Mouse (Mus musculus): ENCODE measurements around the gene Selenok.
A peak's percentile ranks its signal among the peaks of the same experiment; 100 is the strongest.

The Selenok gene

GRCm38 (mm10) chr14:29996000-29996751 is 28.1 kb downstream of the Selenok start:
- DNase-seq (ENCODE audit: low spot score in 2 of 2), result no peak

GRCm38 (mm10) chr14:29997345-29997744 is 29.2 kb downstream of the Selenok start:
- no peak for DNase-seq (ENCODE audit: low spot score in 2 of 2)

GRCm38 (mm10) chr14:29998747-29999474 is 30.8 kb downstream of the Selenok start:
- DNase-seq (ENCODE audit: low spot score in 2 of 2), result peak in 1 of 2 experiments; percentile 30

GRCm38 (mm10) chr14:29999475-29999811 is 31.3 kb downstream of the Selenok start:
- DNase-seq (ENCODE audit: low spot score in 2 of 2), result no peak

GRCm38 (mm10) chr14:30008733-30009575 is 40.8 kb downstream of the Selenok start, which contains the start of the genes Il17rb and Chdh:
Il17rb (minus strand) TSS chr14:30008896.
Chdh (plus strand) TSS chr14:30009023.
- no peak for DNase-seq (ENCODE audit: low spot score in 2 of 2)

- DNase-seq (ENCODE audit: low spot score in 2 of 2), result no peak
Measured at GRCm38 (mm10) chr14:30009864-30010560, 41.9 kb downstream of the Selenok start.

GRCm38 (mm10) chr14:30011886-30012560 is 43.9 kb downstream of the Selenok start:
- DNase-seq (ENCODE audit: low spot score in 2 of 2), result no peak

- DNase-seq (ENCODE audit: low spot score in 2 of 2), result no peak
Measured at GRCm38 (mm10) chr14:30014487-30014886, 46.4 kb downstream of the Selenok start.

GRCm38 (mm10) chr14:30015008-30015407 is 46.9 kb downstream of the Selenok start:
- no peak for DNase-seq (ENCODE audit: low spot score in 2 of 2)

- DNase-seq (ENCODE audit: low spot score in 2 of 2), result no peak
Measured at GRCm38 (mm10) chr14:30016666-30017065, 48.6 kb downstream of the Selenok start.

GRCm38 (mm10) chr14:30017794-30018462 is 49.8 kb downstream of the Selenok start:
- DNase-seq (ENCODE audit: low spot score in 2 of 2), result no peak

GRCm38 (mm10) chr14:30018463-30018801 is 50.3 kb downstream of the Selenok start:
- DNase-seq (ENCODE audit: low spot score in 2 of 2), result no peak

GRCm38 (mm10) chr14:30018846-30019245 is 50.7 kb downstream of the Selenok start:
- no peak for DNase-seq (ENCODE audit: low spot score in 2 of 2)

- no peak for DNase-seq (ENCODE audit: low spot score in 2 of 2)
Measured at GRCm38 (mm10) chr14:30019375-30019774, 51.3 kb downstream of the Selenok start.

- no peak for DNase-seq (ENCODE audit: low spot score in 2 of 2)
Measured at GRCm38 (mm10) chr14:30019792-30020575, 51.9 kb downstream of the Selenok start.

- no peak for DNase-seq (ENCODE audit: low spot score in 2 of 2)
Measured at GRCm38 (mm10) chr14:30022471-30022870, 54.4 kb downstream of the Selenok start.

- no peak for DNase-seq (ENCODE audit: low spot score in 2 of 2)
Measured at GRCm38 (mm10) chr14:30024387-30024786, 56.3 kb downstream of the Selenok start.
